Mouse (Mus musculus) kidney, adult 2 months (tissue): ENCODE measurements around the gene Il11. TPM values are rescaled to one million over a fixed set of nuclear protein-coding genes. Genes with fewer than 3 reads are reported as not detected.

Source experiments
- DNase-seq: peaks from one replicate; pipeline ENCODE4 v3.0.0; 2021
- H3K27ac ChIP-seq: fragments of 200-500 bp; 2 replicates; pipeline ENCODE4 v1.5.1; 2012; ENCODE audit warnings: low read depth, low read length, control low read depth, inconsistent platforms; ENCODE audit not compliant: insufficient read depth
- H3K27me3 ChIP-seq: fragments of 200-500 bp; replicated peaks from 2 replicates; pipeline ENCODE4 v1.6.1; 2012; ENCODE audit warnings: mild to moderate bottlenecking, moderate library complexity, low read length, inconsistent platforms; ENCODE audit not compliant: control insufficient read depth, insufficient read depth
- H3K36me3 ChIP-seq: fragments of 200-500 bp; 2 replicates; pipeline ENCODE4 v1.6.1; 2012; ENCODE audit warnings: mild to moderate bottlenecking, moderate library complexity, low read length, inconsistent platforms; ENCODE audit not compliant: control insufficient read depth, insufficient read depth
- H3K4me1 ChIP-seq: fragments of 200-500 bp; 2 replicates; pipeline ENCODE4 v1.6.1; 2011; ENCODE audit warnings: low read length; ENCODE audit not compliant: control insufficient read depth, insufficient read depth
- H3K4me3 ChIP-seq: fragments of 200-500 bp; 2 replicates; pipeline ENCODE4 v1.5.1; 2011; ENCODE audit warnings: mild to moderate bottlenecking, low read depth, low read length, control low read depth; ENCODE audit not compliant: insufficient read depth
- CTCF ChIP-seq: fragments of 200-500 bp; conservative IDR thresholded peaks from 2 replicates; pipeline ENCODE4 v1.5.1; 2011; ENCODE audit warnings: low read depth, mild to moderate bottlenecking, control low read depth, low read length, moderate library complexity, mixed read lengths; ENCODE audit not compliant: insufficient read depth, insufficient read length
- whole genome bisulfite sequencing: fragments of 180-500 bp; shearing (Covaris S2); methylation state at CpG from one replicate; pipeline ENCODE4 v1.1.7; 2018; 5-methylcytosine and 5-hydroxymethylcytosine counted together
- polyA plus RNA-seq: library from polyadenylated mRNA; depleted of rRNA; stranded (reverse); fragments of >200 nt; gene quantifications from 2 replicates; pipeline ENCODE4 v1.2.3, GENCODE M21; 2012; rRNA removed

Gene Il11
- polyA plus RNA-seq, 1 experiment = 0.13 TPM

- Histone ChIP-seq H3K4me1 (no peaks in the 10 kb centered on the region), H3K27me3 (no peaks in the 10 kb centered on the region), H3K27ac (no peak overlapping the region), H3K4me3 (peak overlapping the region; percentile 47), H3K36me3 (no peaks in the 10 kb centered on the region)
- peak; percentile 24 for DNase-seq
- WGBS = 37% methylated on average over 12 of the region's 12 CpGs
- TF ChIP-seq CTCF = no peak
These were observed 59.2 kb downstream of the Il11 start for GRCm38 (mm10) chr7:4723508-4723907.

Other genes starting within 250 kb of the Il11 start
- 0.55 and 1.0 TPM in 2 replicates for gene Syt5, start 235.3 kb downstream of the Il11 start, polyA plus RNA-seq
- gene Ptprh, start 178.8 kb downstream of the Il11 start, polyA plus RNA-seq = 0.22 and 0.24 TPM in 2 replicates
- 83.0 and 86.5 TPM in 2 replicates for gene Tmem86b, start 151.4 kb downstream of the Il11 start, polyA plus RNA-seq
- 103 and 109 TPM in 2 replicates for gene Ppp6r1, start 123.8 kb downstream of the Il11 start, polyA plus RNA-seq
- gene Hspbp1, start 97.8 kb downstream of the Il11 start, polyA plus RNA-seq = 36.6 and 39.4 TPM in 2 replicates
- gene Brsk1, start 92.3 kb downstream of the Il11 start, polyA plus RNA-seq = 1.7 and 2.3 TPM in 2 replicates
- gene Tmem150b, start 57.6 kb downstream of the Il11 start, polyA plus RNA-seq = 0.57 and 0.59 TPM in 2 replicates
- 83.2 and 101 TPM in 2 replicates for gene Kmt5c, start 42.7 kb downstream of the Il11 start, polyA plus RNA-seq
- 62.7 and 84.5 TPM in 2 replicates for gene Cox6b2, start 29.8 kb downstream of the Il11 start, polyA plus RNA-seq
- 0.08 and 0.09 TPM in 2 replicates for gene Fam71e2, start 11.6 kb downstream of the Il11 start, polyA plus RNA-seq
- gene Tmem190, start 78 bp upstream of the Il11 start, polyA plus RNA-seq = 0.31 TPM in 1 of 2 replicates, not detected in the other
- 57.8 and 87.8 TPM in 2 replicates for gene Tmem238, start 6.8 kb upstream of the Il11 start, polyA plus RNA-seq
- gene Rpl28, start 10.0 kb upstream of the Il11 start, polyA plus RNA-seq = 340 and 597 TPM in 2 replicates
- 240 and 301 TPM in 2 replicates for gene Ube2s, start 29.7 kb upstream of the Il11 start, polyA plus RNA-seq
- gene Shisa7, start 61.8 kb upstream of the Il11 start, polyA plus RNA-seq = 14.1 and 17.3 TPM in 2 replicates
- 41.1 and 47.9 TPM in 2 replicates for gene Isoc2b, start 87.4 kb upstream of the Il11 start, polyA plus RNA-seq
- 174 and 182 TPM in 2 replicates for gene Isoc2a, start 94.3 kb upstream of the Il11 start, polyA plus RNA-seq
- 0.16 TPM in 1 of 2 replicates, not detected in the other for gene Gm36210, start 123.7 kb upstream of the Il11 start, polyA plus RNA-seq
- 12.6 and 14.4 TPM in 2 replicates for gene Zfp628, start 132.4 kb upstream of the Il11 start, polyA plus RNA-seq
- gene Nat14, start 139.2 kb upstream of the Il11 start, polyA plus RNA-seq = 5.5 and 5.7 TPM in 2 replicates
- 1.8 and 2.1 TPM in 2 replicates for gene Ssc5d, start 142.9 kb upstream of the Il11 start, polyA plus RNA-seq
- gene Sbk2, start 181.5 kb upstream of the Il11 start, polyA plus RNA-seq = 0.11 and 1.6 TPM in 2 replicates
- 0.14 and 0.19 TPM in 2 replicates for gene Sbk3, start 188.3 kb upstream of the Il11 start, polyA plus RNA-seq
- 49.9 and 55.2 TPM in 2 replicates for gene Zfp579, start 213.3 kb upstream of the Il11 start, polyA plus RNA-seq
- gene Zfp524, start 231.6 kb upstream of the Il11 start, polyA plus RNA-seq = 35.7 and 49.6 TPM in 2 replicates
- 25.4 and 27.5 TPM in 2 replicates for gene Fiz1, start 231.8 kb upstream of the Il11 start, polyA plus RNA-seq
- gene Gm44973, start 232.6 kb upstream of the Il11 start, polyA plus RNA-seq = 0.14 TPM in 1 of 2 replicates, not detected in the other
- gene Zfp865, start 237.5 kb upstream of the Il11 start, polyA plus RNA-seq = 21.3 and 25.1 TPM in 2 replicates
- gene Ccdc106, start 237.7 kb upstream of the Il11 start, polyA plus RNA-seq = 2.3 and 3.0 TPM in 2 replicates